In genomic region chr5:140505208-140505780, GRCm38 (mm10) we compare ENCODE assay signal across 8 mouse cellular contexts. TPM values are rescaled to one million over a fixed set of nuclear protein-coding genes. Genes with fewer than 3 reads are reported as not detected.
DNase-seq lines count a peak whose midpoint lies in the region; ATAC-seq lines count a peak whose summit lies in the region.

TSS of gene Chst12 (plus strand) at chr5:140505550.

- peak within 1 kb of the TSS; percentile 60 for H3K4me2 ChIP-seq in hindbrain, embryonic 11.5 days (replicated peaks; ENCODE audit: low read depth, low read length)

- peak within 1 kb of the TSS; percentile 51; the same call in 1 of the 2 replicates for H3K27ac ChIP-seq in hindbrain, embryonic 11.5 days (ENCODE audit: low read depth, low read length)

- peaks cover 9% of the 10 kb centered on the region for H3K4me1 ChIP-seq in hindbrain, embryonic 11.5 days (replicated peaks; ENCODE audit: control insufficient read depth, insufficient read depth, low read length)

- H3K27me3 ChIP-seq in hindbrain, embryonic 11.5 days (ENCODE audit: control insufficient read depth, insufficient read depth, low read length) = no peaks in the 10 kb centered on the region

- peak; percentile 95 for ATAC-seq in hindbrain, embryonic 11.5 days (ENCODE audit: low FRiP score)

- H3K9me3 ChIP-seq in hindbrain, embryonic 11.5 days (ENCODE audit: control insufficient read depth, low read length) = no peaks in the 10 kb centered on the region

- WGBS in hindbrain, embryonic 11.5 days = under 1% methylated on average over 38 of the region's 38 CpGs

- H3K36me3 ChIP-seq in hindbrain, embryonic 11.5 days (ENCODE audit: control insufficient read depth, insufficient read depth, low read length) = no peaks in the 10 kb centered on the region

- peak; percentile 99 for DNase-seq in Muller cell, postnatal 12 days (ENCODE audit: inconsistent ontology term)
- DNase-seq in cerebellum, adult 9-11 months = peak; percentile 99
- DNase-seq in frontal cortex, adult 2 months (ENCODE audit: extremely low spot score in 1 of 2, low spot score in 1 of 2) = peak; percentile 98 to 99
- peak; percentile 99 for DNase-seq in hindbrain, embryonic 11.5 days (ENCODE audit: low spot score)
- peak; percentile 98 to 99 for DNase-seq in layer of hippocampus, postnatal 10 days (ENCODE audit: low spot score in 2 of 2)
- DNase-seq in lung, postnatal 10 days = peak; percentile 99
- DNase-seq in ovary, postnatal 36 days (ENCODE audit: low spot score) = peak; percentile 99
- peak; percentile 100 for DNase-seq in thymus, postnatal 25 days

- peak within 1 kb of the TSS; percentile 74 for H3K9ac ChIP-seq in hindbrain, embryonic 11.5 days (ENCODE audit: low read depth, low read length)

- H3K4me3 ChIP-seq in hindbrain, embryonic 11.5 days (ENCODE audit: low read depth, low read length) = peak within 1 kb of the TSS; percentile 56

RNA-seq across cellular contexts. Expression of gene Chst12, which starts in this region (rescaled TPM):
- 18.8 and 22.0 TPM in 2 replicates for polyA plus RNA-seq in frontal cortex, adult 2 months (2012; rRNA removed)
- polyA plus RNA-seq in hindbrain, embryonic 11.5 days (2014; fragmentation: Nextera tagmentation; extraction: Ambion mirVana) = 9.7 and 10.8 TPM in 2 replicates
- 10 to 100 TPM; 17.8 to 21.3 TPM for total RNA-seq in layer of hippocampus, postnatal 10 days (2021)

Comparison
In these comparisons a context has a peak if more than half of its experiments do, and no peak if none do; other contexts are left out.
1. Peak in every context shown above with its lines: DNase-seq, ATAC-seq, H3K4me3 ChIP-seq and H3K27ac ChIP-seq.